Comparison of ENCODE assay signal across 14 mouse cellular contexts in the genomic region with DNA sequence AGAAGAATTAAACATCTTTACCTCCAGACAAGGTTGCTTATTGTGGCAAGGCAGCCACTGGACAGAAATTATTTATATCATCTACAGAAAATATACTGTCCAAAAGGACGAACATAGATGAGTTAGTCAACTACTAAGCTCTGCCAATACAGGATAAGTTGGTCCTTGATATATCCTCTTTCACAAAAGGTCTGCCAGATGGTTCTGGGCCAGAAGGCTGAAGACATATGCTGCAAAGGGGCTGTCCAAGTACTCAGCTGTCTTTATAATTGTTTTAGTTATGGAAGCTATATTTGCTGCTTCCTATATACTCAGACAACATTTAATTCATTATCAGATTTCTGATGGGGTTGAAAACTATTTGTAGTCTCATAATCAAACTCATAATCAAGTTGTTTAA.
A peak's percentile ranks its signal among the peaks of the same experiment; 100 is the strongest.
DNase-seq lines count a peak whose midpoint lies in the region; TF ChIP-seq lines count a peak whose summit lies in the region.
"Had no signal": no experiment of that assay in that cellular context is flagged by ENCODE, and none has a peak within 500 bp of the region (broad histone marks: within the 10 kb centered on the region; RNA-seq: fewer than 3 reads in every experiment).

No protein-coding gene starts in this region.

- peak; percentile 28 for DNase-seq in left cerebral cortex, postnatal 4 days
- no peak for DNase-seq in left cerebral cortex, adult 11 months (ENCODE audit: low spot score)
- DNase-seq in brain, embryonic 14.5 days (ENCODE audit: low read depth): peak; percentile 6
- peak; percentile 44 for DNase-seq in cerebellum, adult 9-10 months
- DNase-seq in cerebellum, postnatal 25 days: peak; percentile 48 to 68
- no peak for DNase-seq in heart, adult 8-10 months (ENCODE audit: low spot score)
- DNase-seq in layer of hippocampus, adult 9-11 months: no peak
- DNase-seq in right cerebral cortex, postnatal 36 days (ENCODE audit: low spot score in 2 of 2): no peak
- DNase-seq: adrenal gland, adult 2 months; adrenal gland, postnatal 25 days; gastrocnemius, postnatal 25 days; heart, postnatal 36 days; kidney, adult 11 months; kidney, adult 9 months had no signal

- no peak for TF ChIP-seq POLR2A in brain, embryonic 14.5 days (IDR thresholded peaks at IDR 0.05; ENCODE audit: borderline replicate concordance, extremely low read depth, insufficient read depth, insufficient read length, poor library complexity, severe bottlenecking)

- no peak for TF ChIP-seq CTCF in brain, embryonic 14.5 days (IDR thresholded peaks at IDR 0.05; ENCODE audit: borderline replicate concordance, extremely low read depth, insufficient read depth, insufficient read length)

- intact Hi-C loops in left cerebral cortex, postnatal 4 days (cut with DNase I): no loop called here

Comparison
In these comparisons a context has a peak if more than half of its experiments do, and no peak if none do; other contexts are left out.
1. DNase-seq: peak in left cerebral cortex, postnatal 4 days (single experiment), brain, embryonic 14.5 days (single experiment), cerebellum, adult 9-10 months (single experiment) and cerebellum, postnatal 25 days (2 of 2); none in left cerebral cortex, adult 11 months (single experiment), heart, adult 8-10 months (single experiment), layer of hippocampus, adult 9-11 months (single experiment) and right cerebral cortex, postnatal 36 days (0 of 2).